Mouse (Mus musculus): ENCODE data around the gene Lmbr1l.

GRCm38 (mm10) chr15:98902600-98902999, 15.4 kb downstream of the Lmbr1l start:
- TF ChIP-seq CTCF (IDR thresholded peaks at IDR 0.05; ENCODE audit: insufficient read depth, low read length) (no peak), POLR2A (IDR thresholded peaks at IDR 0.05; ENCODE audit: borderline replicate concordance, extremely low read depth, low read depth, low read length) (no peak)

Measured in lung, adult 2 months (tissue).